Mouse (Mus musculus) heart, adult 11 months (tissue): ENCODE data around the gene Gpr142.

ENCODE experiments used
- DNase-seq: peaks from one replicate; pipeline ENCODE4 v3.0.0; 2022

The Gpr142 gene

DNA sequence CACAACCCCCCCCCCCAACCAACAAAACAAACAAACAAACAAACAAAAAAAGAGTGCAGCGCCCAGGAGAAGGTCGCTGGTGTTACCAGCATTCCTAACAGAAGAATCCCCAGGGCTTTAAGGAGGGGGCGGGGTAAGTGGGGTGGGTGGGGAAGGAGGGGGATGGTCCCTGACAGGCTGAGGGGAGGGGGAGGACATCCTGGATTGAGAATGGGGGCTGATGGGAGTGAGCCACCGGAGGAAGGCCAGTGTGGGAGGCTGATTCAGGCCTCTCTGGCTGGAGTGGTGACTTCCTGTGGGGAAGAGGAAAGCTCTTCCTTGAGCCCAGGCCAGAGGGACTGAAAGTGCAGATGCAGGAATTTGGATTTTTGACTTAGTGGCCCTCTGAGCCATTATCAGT, 47.6 kb downstream of the Gpr142 start:
- no peak for DNase-seq

DNA sequence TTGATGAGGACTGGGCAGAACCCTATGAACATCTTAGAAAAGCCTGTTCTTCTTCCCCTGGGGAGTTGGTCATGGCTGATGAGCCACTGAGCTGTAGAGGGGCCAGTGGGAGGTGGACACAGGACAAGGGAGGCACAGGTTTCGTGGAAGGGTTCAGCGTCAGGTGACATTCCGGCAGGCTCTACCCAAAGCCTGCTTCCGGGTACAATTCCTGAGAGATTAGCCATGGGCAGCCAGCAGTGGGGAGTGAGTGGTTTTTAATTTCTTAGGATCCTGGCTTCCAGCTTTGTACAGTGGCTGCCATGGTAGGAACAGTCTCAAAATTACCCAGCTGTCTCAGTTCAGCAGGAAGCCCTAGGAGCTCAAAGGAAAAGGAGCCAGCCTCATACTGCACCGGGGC, 48.3 kb downstream of the Gpr142 start:
- DNase-seq, result no peak

DNA sequence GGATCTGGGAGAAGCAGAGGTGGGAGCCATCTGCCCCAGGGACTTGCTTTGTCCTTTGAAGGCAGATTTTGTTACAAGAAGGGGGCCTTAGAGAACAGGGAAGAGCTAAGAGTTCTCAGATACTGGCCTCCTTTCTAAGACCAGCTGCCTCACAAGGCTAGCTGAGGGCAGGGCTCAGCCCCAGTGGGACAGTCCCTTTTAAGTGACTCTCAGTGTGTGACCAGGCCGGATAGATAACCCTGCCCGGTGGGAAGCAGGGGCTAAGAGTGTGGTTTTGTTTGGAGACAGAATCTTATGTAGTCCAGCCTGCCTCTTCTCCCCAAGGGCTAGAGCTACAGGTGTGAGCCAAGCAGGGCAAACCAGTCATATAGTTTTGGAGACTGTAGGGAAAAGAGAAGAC, 50.8 kb downstream of the Gpr142 start:
- DNase-seq, result peak; percentile 93

DNA sequence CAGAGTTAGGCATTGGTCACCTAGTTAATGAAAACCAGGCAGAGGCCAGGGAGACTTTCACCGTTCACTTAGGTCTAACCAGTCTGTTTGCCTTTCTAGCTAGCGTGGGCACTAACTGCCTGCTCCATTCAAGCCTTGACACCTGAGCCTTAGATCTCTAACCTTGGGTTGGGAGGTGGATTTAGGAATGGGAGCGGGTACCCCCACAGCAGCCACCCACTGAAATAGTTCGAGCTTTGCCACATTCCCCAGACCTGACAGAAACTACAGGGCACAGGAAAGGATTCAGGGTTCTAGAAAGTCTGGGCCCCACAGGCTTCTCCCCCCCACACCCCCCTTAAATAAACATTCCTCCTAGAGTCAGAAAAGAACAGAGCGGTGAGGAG, 51.3 kb downstream of the Gpr142 start:
- DNase-seq, result no peak

DNA sequence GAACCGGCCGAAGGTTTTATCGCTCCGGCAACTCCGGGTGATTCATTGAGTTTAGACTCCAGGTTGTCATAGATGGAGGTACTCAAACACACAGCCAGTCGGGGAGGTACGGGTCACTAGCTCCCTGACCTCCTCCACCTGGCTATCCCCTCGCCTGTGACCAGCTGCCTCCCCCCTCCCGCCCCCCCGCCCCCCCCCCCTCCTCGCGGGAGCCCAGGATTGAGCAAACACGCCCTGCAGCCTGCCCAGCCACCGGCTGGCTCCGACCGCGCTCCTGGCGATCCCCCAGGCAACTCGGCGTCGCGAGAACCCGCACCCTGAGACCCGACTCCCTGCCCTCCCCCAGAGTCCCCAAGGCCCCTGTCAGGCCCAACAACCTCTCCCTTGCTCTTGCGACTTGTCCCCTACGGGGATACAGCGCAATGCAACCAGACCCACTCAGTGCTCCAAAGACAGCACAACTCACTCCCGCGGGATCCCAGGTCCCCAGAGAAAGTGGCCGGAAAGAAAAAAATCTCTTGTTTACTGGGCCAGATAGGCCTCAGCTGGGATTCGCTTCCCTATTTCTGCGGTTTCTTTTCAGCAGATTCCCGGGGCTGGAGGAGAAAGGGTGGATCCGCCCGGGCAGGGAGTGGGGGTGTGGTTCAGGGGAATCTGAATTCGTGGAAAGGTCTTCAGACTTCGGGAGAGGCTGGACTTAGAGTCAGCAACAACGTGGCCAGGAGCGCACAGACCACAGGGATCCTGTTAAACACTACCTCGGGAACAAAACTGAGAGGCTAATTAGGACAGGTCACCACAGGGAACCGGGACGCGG, 51.9 kb downstream of the Gpr142 start, which contains the start of gene Gprc5c:
Gprc5c (plus strand) TSS at position 701 of the 817 bp plus-strand sequence.
- DNase-seq, result peak; percentile 98

DNA sequence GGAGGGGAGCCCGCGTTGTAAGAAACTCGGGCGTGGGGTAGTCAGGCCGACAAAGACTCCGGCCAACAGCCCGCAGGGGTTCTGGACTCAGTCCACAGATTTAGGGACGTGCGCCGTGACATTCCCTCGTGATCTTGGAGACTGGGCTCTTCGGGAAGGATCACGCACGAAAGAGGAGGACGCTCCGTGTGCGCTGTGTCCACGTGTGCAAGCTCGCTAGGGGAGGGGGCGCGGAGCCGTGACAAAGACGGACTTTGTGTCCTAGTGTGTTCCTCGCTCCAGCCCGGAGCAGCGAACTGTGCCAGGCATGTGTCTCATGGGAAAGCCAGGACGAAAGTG, 52.5 kb downstream of the Gpr142 start:
- no peak for DNase-seq

DNA sequence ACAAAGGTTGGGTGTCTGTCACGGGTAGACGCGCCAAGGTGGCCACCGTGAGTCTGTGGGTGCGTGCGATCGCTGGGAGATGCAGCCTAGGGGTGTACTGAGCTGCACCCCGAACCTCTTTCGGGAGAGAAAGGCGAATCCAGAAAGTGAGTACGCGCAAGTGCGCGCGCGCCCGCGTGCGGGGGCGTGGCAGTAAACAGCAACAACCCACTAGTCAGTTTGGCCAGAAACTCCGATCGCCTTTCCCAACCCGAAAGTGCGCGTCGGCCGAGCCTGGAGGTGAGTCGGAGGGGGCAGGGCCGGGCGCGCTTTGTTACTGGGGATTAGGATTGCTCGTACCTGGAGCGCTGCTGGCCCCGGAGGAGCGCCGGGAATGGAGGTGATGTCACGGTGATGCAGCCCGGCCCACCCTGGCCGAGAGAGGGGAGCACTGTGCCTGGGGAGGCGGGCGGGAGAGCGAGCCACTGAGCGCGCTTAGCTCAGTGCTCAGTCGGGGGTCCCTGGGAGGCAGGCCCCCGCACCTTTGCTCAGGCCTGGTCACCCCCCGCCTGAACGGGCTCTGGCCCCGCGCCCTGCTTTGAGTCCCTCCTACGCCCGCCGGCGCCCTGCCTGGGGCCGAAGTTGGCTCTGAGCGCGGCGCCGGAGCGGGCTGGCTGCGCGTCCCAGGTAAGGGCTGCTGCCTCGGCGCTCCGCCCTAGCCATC, 53.0 kb downstream of the Gpr142 start:
- DNase-seq, result peak; percentile 98

DNA sequence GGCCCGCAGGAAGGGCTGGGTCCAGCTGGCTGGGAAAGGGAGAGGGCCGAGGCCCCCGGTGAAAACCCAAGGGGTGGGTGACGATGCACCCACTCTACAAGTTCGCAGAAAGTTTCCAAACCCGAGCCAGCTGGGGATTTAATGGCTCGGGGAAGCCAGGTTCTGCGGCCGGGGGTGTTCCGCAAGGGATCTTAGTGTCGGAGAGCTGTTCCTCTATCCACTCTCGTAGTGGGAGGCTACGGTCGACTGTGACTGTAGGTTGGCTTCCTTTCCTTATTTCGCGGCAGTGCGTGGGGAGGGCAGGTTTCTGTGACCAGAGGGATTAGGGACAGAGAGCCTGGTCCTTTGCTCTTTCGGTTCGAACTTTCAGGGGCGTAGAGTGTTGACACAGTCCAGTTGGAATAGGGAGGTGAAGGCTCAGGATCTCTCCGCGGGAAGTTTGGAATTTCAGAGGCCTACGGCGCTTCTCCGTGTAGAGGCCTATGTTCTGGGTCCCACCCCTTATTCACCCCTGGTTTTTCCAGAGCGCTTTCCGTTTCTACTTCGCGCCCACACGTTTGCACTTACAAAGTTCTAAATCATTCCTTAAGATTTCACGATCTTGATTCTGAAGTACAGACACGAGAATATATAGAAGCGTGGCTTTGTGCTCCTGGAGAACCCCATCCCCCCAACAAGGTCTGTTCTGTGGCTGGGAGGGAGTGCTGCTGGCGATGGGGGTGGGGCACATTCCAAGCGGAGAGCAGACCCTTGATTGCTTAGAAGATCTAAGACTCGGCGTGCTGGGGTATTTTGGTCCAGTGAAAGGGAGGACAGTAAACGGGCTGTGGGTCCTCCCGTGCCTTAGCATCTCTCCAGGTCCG, 53.8 kb downstream of the Gpr142 start:
- peak; percentile 93 for DNase-seq

DNA sequence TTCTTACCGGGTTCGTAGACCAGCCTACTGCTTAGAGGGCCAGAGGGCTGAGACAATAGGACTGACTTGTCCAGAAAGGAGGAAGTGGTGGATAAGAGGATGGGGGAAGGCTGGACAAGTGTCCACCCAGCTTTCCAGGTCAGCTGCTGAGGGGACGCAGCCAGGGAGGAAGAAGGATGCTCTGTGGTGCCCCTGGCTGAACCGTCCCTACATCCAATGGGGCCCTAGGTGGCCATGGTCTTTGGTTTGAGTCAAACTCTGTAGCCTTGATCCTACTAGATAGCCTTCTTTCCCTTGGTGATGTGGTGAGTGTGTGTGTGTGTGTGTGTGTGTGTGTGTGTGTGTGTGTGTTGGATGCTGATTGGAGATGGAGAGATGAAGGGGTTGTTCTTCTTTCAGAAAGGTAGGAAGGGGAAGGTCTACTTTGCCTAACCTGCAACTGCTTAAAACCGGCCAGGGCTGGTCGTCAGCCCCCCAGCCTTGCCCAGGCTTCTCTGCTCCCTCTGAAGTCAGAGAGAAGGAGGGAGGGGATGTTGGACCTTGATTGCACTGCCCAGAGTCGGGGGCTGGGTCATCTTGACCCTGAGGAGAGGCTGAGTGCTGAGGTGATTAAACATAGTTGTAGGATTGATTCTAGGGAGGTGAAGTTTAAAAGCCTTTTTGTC, 54.6 kb downstream of the Gpr142 start:
- DNase-seq, result no peak

DNA sequence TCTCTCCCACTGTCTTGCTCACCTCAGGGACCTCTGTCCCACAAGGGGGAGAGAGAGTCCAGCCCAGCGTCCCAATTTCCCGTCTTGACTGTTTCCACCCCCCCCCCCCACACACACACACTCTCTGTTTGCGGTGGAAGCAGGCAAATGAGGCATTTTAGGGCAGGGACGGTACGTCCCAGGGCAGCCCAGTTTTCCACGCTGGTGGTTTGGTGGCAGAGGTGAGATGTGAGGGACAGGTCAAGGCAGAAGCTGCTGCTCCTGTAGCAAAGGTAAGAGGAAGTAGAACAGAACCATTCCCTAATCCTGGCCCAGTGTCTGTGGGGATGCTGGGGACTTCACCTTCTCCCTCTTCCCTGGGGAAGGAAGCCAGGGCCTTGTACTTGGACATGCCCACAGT, 55.9 kb downstream of the Gpr142 start:
- DNase-seq, result peak; percentile 83

DNA sequence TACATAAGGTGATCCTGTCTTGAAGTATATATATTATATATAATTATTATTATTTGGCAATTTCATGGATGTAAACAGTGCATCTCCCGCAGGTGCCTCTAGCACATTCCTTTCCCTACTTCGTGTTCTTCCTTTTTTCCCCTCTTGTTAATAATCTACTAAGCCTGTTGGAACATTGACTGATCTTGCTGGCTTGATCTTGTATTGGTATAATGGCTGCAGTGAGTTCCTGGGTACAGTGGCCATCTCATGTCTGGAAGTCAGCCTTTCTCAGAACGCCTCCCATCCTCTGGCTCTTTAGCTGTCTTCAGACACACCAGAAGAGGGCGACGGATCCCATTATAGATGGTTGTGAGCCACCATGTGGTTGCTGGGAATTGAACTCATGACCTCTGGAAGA, 57.4 kb downstream of the Gpr142 start:
- no peak for DNase-seq
